15 mouse cellular contexts compared by ENCODE assay signal in genomic region chr8:104387501-104387900, GRCm38 (mm10). TPM values are rescaled to one million over a fixed set of nuclear protein-coding genes. Genes with fewer than 3 reads are reported as not detected.
DNase-seq lines count a peak whose midpoint lies in the region; ATAC-seq lines count a peak whose summit lies in the region.
"Had no signal": no experiment of that assay in that cellular context is flagged by ENCODE, and none has a peak within 500 bp of the region (broad histone marks: within the 10 kb centered on the region; RNA-seq: fewer than 3 reads in every experiment).

No protein-coding gene starts in this region.

- no peaks in the 10 kb centered on the region for H3K9me3 ChIP-seq in heart, embryonic 16.5 days (replicated peaks; ENCODE audit: control insufficient read depth, low read length)
- no peaks in the 10 kb centered on the region for H3K9me3 ChIP-seq in lung, embryonic 15.5 days
- no peaks in the 10 kb centered on the region for H3K9me3 ChIP-seq in embryonic facial prominence, embryonic 13.5 days
- H3K9me3 ChIP-seq in stomach, embryonic 16.5 days (replicated peaks; ENCODE audit: control insufficient read depth, low read length), result no peaks in the 10 kb centered on the region
- H3K9me3 ChIP-seq in midbrain, embryonic 11.5 days (ENCODE audit: control insufficient read depth, low read length), result no peaks in the 10 kb centered on the region
- H3K9me3 ChIP-seq: heart, embryonic 15.5 days; limb, embryonic 15.5 days had no signal

- H3K4me1 ChIP-seq in heart, embryonic 16.5 days (ENCODE audit: control insufficient read depth, insufficient read depth, low read length), result peaks cover 42% of the 10 kb centered on the region
- H3K4me1 ChIP-seq in lung, embryonic 15.5 days, result peaks cover 42% of the 10 kb centered on the region
- H3K4me1 ChIP-seq in embryonic facial prominence, embryonic 13.5 days, result peaks cover 43% of the 10 kb centered on the region
- peaks cover 52% of the 10 kb centered on the region for H3K4me1 ChIP-seq in stomach, embryonic 16.5 days (ENCODE audit: control insufficient read depth, insufficient read depth, low read length)
- H3K4me1 ChIP-seq in midbrain, embryonic 11.5 days (ENCODE audit: control insufficient read depth, insufficient read depth, low read length), result peaks cover 13% of the 10 kb centered on the region

- intact Hi-C loops in heart, postnatal 14 days (cut with DNase I), result no loop called here

- no peak overlapping the region for H3K9ac ChIP-seq in heart, embryonic 16.5 days (ENCODE audit: low read length)
- no peak overlapping the region for H3K9ac ChIP-seq in lung, embryonic 15.5 days
- H3K9ac ChIP-seq in embryonic facial prominence, embryonic 13.5 days, result 0 out of 2 replicates have a peak overlapping the region, but pooled peaks have one; percentile 44
- H3K9ac ChIP-seq in stomach, embryonic 16.5 days (ENCODE audit: low read length), result peak overlapping the region; percentile 39
- no peak overlapping the region for H3K9ac ChIP-seq in midbrain, embryonic 11.5 days (ENCODE audit: low read length)
- H3K9ac ChIP-seq: heart, embryonic 15.5 days; limb, embryonic 15.5 days; liver, postnatal 0 days had no signal

- no peak for DNase-seq in heart, postnatal 14 days
- DNase-seq in lung, postnatal 25 days (ENCODE audit: low spot score), result no peak
- no peak for DNase-seq in midbrain, embryonic 11.5 days (ENCODE audit: low spot score, missing footprints)
- no peak for DNase-seq in right cerebral cortex, postnatal 25 days
- DNase-seq: B cell, adult 2 months; cerebellum, adult 8-10 months; gastrocnemius, postnatal 10 days; thymus, adult 2 months had no signal

- no peak for ATAC-seq in heart, embryonic 16.5 days (replicated peaks; ENCODE audit: extremely low read depth, insufficient read depth, low FRiP score)
- ATAC-seq in lung, embryonic 15.5 days (ENCODE audit: borderline replicate concordance, extremely low read depth, low FRiP score, low TSS enrichment), result peak; percentile 10; the same call in 1 of the 2 replicates
- ATAC-seq in embryonic facial prominence, embryonic 13.5 days (ENCODE audit: insufficient number of reproducible peaks, insufficient read depth, low FRiP score, low TSS enrichment, low read depth), result no peak
- ATAC-seq in stomach, embryonic 16.5 days (ENCODE audit: insufficient read depth, low FRiP score), result no peak
- ATAC-seq in midbrain, embryonic 11.5 days (ENCODE audit: low FRiP score), result no peak

- no peaks in the 10 kb centered on the region for H3K36me3 ChIP-seq in heart, embryonic 16.5 days (ENCODE audit: control insufficient read depth, insufficient read depth)
- H3K36me3 ChIP-seq in lung, embryonic 15.5 days, result no peaks in the 10 kb centered on the region
- no peaks in the 10 kb centered on the region for H3K36me3 ChIP-seq in embryonic facial prominence, embryonic 13.5 days
- no peaks in the 10 kb centered on the region for H3K36me3 ChIP-seq in stomach, embryonic 16.5 days (ENCODE audit: control insufficient read depth, insufficient read depth, low read length)
- no peaks in the 10 kb centered on the region for H3K36me3 ChIP-seq in midbrain, embryonic 11.5 days (ENCODE audit: control insufficient read depth, insufficient read depth, low read length)
- H3K36me3 ChIP-seq: heart, embryonic 15.5 days; limb, embryonic 15.5 days had no signal

- no peaks in the 10 kb centered on the region for H3K27me3 ChIP-seq in heart, embryonic 16.5 days (ENCODE audit: control insufficient read depth, insufficient read depth, low read length)
- no peaks in the 10 kb centered on the region for H3K27me3 ChIP-seq in lung, embryonic 15.5 days
- no peaks in the 10 kb centered on the region for H3K27me3 ChIP-seq in embryonic facial prominence, embryonic 13.5 days
- no peaks in the 10 kb centered on the region for H3K27me3 ChIP-seq in stomach, embryonic 16.5 days (ENCODE audit: control insufficient read depth, insufficient read depth, low read length)
- H3K27me3 ChIP-seq in midbrain, embryonic 11.5 days (ENCODE audit: control insufficient read depth, insufficient read depth, low read length), result no peaks in the 10 kb centered on the region
- H3K27me3 ChIP-seq: heart, embryonic 15.5 days; limb, embryonic 15.5 days had no signal

- peak overlapping the region; percentile 0; the same call in 1 of the 2 replicates for H3K27ac ChIP-seq in heart, embryonic 16.5 days (ENCODE audit: low read length)
- H3K27ac ChIP-seq in lung, embryonic 15.5 days, result no peak overlapping the region
- H3K27ac ChIP-seq in embryonic facial prominence, embryonic 13.5 days, result no peak overlapping the region
- peak overlapping the region; percentile 49; the same call in 1 of the 2 replicates for H3K27ac ChIP-seq in stomach, embryonic 16.5 days (ENCODE audit: low read length)
- H3K27ac ChIP-seq in midbrain, embryonic 11.5 days (ENCODE audit: low read depth, low read length), result no peak overlapping the region
- H3K27ac ChIP-seq: heart, embryonic 15.5 days; limb, embryonic 15.5 days had no signal

- no peak overlapping the region for H3K4me2 ChIP-seq in heart, embryonic 16.5 days (ENCODE audit: low read depth, low read length)
- no peak overlapping the region for H3K4me2 ChIP-seq in lung, embryonic 15.5 days
- no peak overlapping the region for H3K4me2 ChIP-seq in embryonic facial prominence, embryonic 13.5 days
- no peak overlapping the region for H3K4me2 ChIP-seq in stomach, embryonic 16.5 days (ENCODE audit: low read depth, low read length)
- no peak overlapping the region for H3K4me2 ChIP-seq in midbrain, embryonic 11.5 days
- H3K4me2 ChIP-seq: heart, embryonic 15.5 days; limb, embryonic 15.5 days had no signal

- WGBS in heart, embryonic 16.5 days, result 54% methylated on average over 7 of the region's 7 CpGs
- WGBS in lung, embryonic 15.5 days, result 37% methylated on average over 7 of the region's 7 CpGs
- WGBS in embryonic facial prominence, embryonic 13.5 days, result 34% methylated on average over 7 of the region's 7 CpGs
- 39% methylated on average over 7 of the region's 7 CpGs for WGBS in stomach, embryonic 16.5 days
- WGBS in midbrain, embryonic 11.5 days, result 69% methylated on average over 7 of the region's 7 CpGs

- no peak overlapping the region for H3K4me3 ChIP-seq in heart, embryonic 16.5 days (ENCODE audit: low read length)
- H3K4me3 ChIP-seq in lung, embryonic 15.5 days, result no peak overlapping the region
- no peak overlapping the region for H3K4me3 ChIP-seq in embryonic facial prominence, embryonic 13.5 days
- H3K4me3 ChIP-seq in stomach, embryonic 16.5 days (replicated peaks; ENCODE audit: low read length), result no peak overlapping the region
- H3K4me3 ChIP-seq in midbrain, embryonic 11.5 days (ENCODE audit: low read depth, low read length), result no peak overlapping the region
- H3K4me3 ChIP-seq: heart, embryonic 15.5 days; limb, embryonic 15.5 days had no signal

RNA-seq across cellular contexts. Expression of gene Cmtm4, which starts 8.1 kb away (rescaled TPM):
- polyA plus RNA-seq in heart, embryonic 16.5 days (2015; fragmentation: Nextera tagmentation; extraction: Ambion mirVana), result 1.3 and 1.7 TPM in 2 replicates
- 10 to 100 TPM; 12.1 to 13.6 TPM for total RNA-seq in heart, postnatal 14 days (2021)
- 2.6 and 3.0 TPM in 2 replicates for polyA plus RNA-seq in lung, embryonic 15.5 days (2015; fragmentation: Nextera tagmentation; extraction: Ambion mirVana)
- 3.6 and 3.7 TPM in 2 replicates for polyA plus RNA-seq in embryonic facial prominence, embryonic 13.5 days (2015; fragmentation: Nextera tagmentation; extraction: Ambion mirVana)
- 4.3 and 4.7 TPM in 2 replicates for polyA plus RNA-seq in stomach, embryonic 16.5 days (2015; fragmentation: Nextera tagmentation; extraction: Ambion mirVana)
- polyA plus RNA-seq in midbrain, embryonic 11.5 days (2014; fragmentation: Nextera tagmentation; extraction: Ambion mirVana), result 2.2 and 2.6 TPM in 2 replicates

RNA-seq across cellular contexts. Expression of gene Cmtm3, which starts 48.3 kb away (rescaled TPM):
- polyA plus RNA-seq in heart, embryonic 16.5 days (2015; fragmentation: Nextera tagmentation; extraction: Ambion mirVana), result 81.8 and 83.9 TPM in 2 replicates
- total RNA-seq in heart, postnatal 14 days (2021), result 10 to 100 TPM; 31.4 to 31.5 TPM
- polyA plus RNA-seq in lung, embryonic 15.5 days (2015; fragmentation: Nextera tagmentation; extraction: Ambion mirVana), result 147 and 151 TPM in 2 replicates
- polyA plus RNA-seq in embryonic facial prominence, embryonic 13.5 days (2015; fragmentation: Nextera tagmentation; extraction: Ambion mirVana), result 174 and 185 TPM in 2 replicates
- polyA plus RNA-seq in stomach, embryonic 16.5 days (2015; fragmentation: Nextera tagmentation; extraction: Ambion mirVana), result 120 and 129 TPM in 2 replicates
- 70.3 and 74.3 TPM in 2 replicates for polyA plus RNA-seq in midbrain, embryonic 11.5 days (2014; fragmentation: Nextera tagmentation; extraction: Ambion mirVana)

RNA-seq across cellular contexts. Expression of gene Dync1li2, which starts 55.3 kb away (rescaled TPM):
- polyA plus RNA-seq in heart, embryonic 16.5 days (2015; fragmentation: Nextera tagmentation; extraction: Ambion mirVana), result 54.2 and 55.9 TPM in 2 replicates
- 100 to 1,000 TPM; 101 to 110 TPM for total RNA-seq in heart, postnatal 14 days (2021)
- 61.1 and 62.2 TPM in 2 replicates for polyA plus RNA-seq in lung, embryonic 15.5 days (2015; fragmentation: Nextera tagmentation; extraction: Ambion mirVana)
- 73.0 and 74.8 TPM in 2 replicates for polyA plus RNA-seq in embryonic facial prominence, embryonic 13.5 days (2015; fragmentation: Nextera tagmentation; extraction: Ambion mirVana)
- polyA plus RNA-seq in stomach, embryonic 16.5 days (2015; fragmentation: Nextera tagmentation; extraction: Ambion mirVana), result 63.5 and 67.6 TPM in 2 replicates
- 87.6 and 98.2 TPM in 2 replicates for polyA plus RNA-seq in midbrain, embryonic 11.5 days (2014; fragmentation: Nextera tagmentation; extraction: Ambion mirVana)

Comparison
In these comparisons a context has a peak if more than half of its experiments do, and no peak if none do; other contexts are left out.
1. H3K27ac ChIP-seq: peak in heart, embryonic 16.5 days (single experiment) and stomach, embryonic 16.5 days (single experiment); none in lung, embryonic 15.5 days (single experiment), embryonic facial prominence, embryonic 13.5 days (single experiment) and midbrain, embryonic 11.5 days (single experiment).
2. H3K9ac ChIP-seq: peak in embryonic facial prominence, embryonic 13.5 days (single experiment) and stomach, embryonic 16.5 days (single experiment); none in heart, embryonic 16.5 days (single experiment), lung, embryonic 15.5 days (single experiment) and midbrain, embryonic 11.5 days (single experiment).